Mouse (Mus musculus): Measurements from ENCODE around the gene Supt3.

DNA sequence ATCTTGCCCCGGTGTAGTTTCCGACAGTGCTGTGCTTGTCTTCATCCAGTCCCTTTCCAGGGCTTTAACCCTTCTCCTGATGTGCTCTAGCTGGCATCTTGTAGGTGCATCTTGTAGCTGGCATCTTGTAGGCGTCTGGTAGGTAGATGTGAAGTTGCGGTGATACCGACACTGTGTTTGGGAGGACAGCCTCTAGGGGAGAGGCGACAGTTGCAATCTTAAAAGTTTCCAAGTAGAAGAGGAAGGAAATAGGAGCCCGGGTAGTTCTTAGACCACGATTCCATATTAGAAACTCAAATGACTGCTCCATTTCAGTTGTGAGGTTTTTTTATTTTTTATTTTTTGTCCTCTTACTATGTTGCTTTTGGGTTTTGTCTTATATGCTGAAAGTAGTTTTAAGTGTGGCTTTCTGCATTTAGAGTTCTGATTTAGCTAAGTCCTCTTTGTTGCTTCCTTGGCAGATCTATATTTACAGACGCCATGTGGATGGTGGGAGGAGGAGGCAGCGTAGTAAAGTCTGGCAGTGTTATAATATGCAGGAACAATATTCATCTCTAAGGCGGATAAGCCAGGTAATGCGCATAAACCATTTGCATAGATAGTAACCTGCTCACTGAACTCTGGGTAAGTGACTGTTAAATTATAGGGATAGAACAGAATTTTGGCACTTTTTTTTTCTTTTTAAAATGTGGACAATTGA lies 15.4 kb downstream of the Supt3 start:
- TF ChIP-seq POLR2A (IDR thresholded peaks at IDR 0.05; ENCODE audit: borderline replicate concordance, control insufficient read depth, low read depth, low read length) = no peak
- TF ChIP-seq CTCF (IDR thresholded peaks at IDR 0.05; ENCODE audit: control insufficient read depth, insufficient read depth, low read length) = no peak
